Mouse (Mus musculus) CD8-positive naive resting alpha-beta T cell, adult 2 months (primary cell): ENCODE data around the gene Lrguk.

Experiments used
- DNase-seq, 2 experiments: peaks; one replicate each; pipeline ENCODE4 v3.0.0; 2022; ENCODE audit warnings: low read depth in 2 of 2, low spot score in 2 of 2

Gene Lrguk

GRCm38 (mm10) chr6:34173251-34173650 is 144.0 kb downstream of the Lrguk start:
- DNase-seq, result no peak

- DNase-seq, result no peak
Observed at GRCm38 (mm10) chr6:34174715-34175114, 145.5 kb downstream of the Lrguk start.

GRCm38 (mm10) chr6:34176111-34176863 is 147.0 kb downstream of the Lrguk start:
- peak; percentile 29 to 30 for DNase-seq

- DNase-seq, result peak; percentile 84 to 89
Observed at GRCm38 (mm10) chr6:34176864-34177247, 147.6 kb downstream of the Lrguk start, which contains the start of gene Slc35b4. Slc35b4 (minus strand) TSS chr6:34177111.

- no peak for DNase-seq
Observed at GRCm38 (mm10) chr6:34179007-34179406, 149.8 kb downstream of the Lrguk start.

DNA sequence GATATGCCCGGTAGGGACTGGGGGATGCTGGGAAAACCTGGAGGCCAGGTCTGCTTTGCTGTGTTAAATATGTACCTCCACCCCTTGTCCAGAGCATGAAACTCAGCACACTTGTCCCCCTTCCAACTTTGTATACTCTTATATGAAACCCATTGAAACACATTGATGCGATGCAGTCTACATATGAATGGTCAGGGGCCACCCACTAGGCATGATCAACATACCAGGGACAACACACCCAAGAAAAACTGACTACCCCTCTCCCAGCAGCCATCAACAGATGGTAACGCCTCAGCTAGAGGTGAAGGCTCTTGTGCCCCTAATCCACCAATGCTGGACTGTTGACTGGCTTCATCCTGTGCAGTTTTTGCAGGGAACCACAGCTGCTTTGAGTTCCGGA is 150.7 kb downstream of the Lrguk start:
- no peak for DNase-seq

- no peak for DNase-seq
Observed at GRCm38 (mm10) chr6:34181961-34182360, 152.7 kb downstream of the Lrguk start.

DNA sequence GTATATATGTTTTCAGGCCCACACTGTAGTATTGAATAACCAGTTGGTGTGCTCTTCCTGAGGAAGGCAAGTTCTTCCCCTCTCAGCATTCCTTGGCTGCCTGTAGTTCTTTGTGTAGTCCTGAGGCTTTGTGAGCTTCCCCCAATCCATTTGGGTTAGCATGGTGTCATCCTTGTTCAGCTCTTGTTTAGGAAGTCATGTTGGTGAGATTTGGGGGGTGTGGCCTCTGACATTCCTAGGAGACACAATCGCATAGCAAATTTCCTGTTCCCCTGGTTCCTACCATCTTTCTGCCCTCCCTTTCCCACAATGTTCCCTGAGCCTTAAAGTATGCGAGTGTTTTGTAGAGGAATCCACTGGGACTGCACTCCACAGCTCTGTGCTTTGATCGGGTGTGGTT is 154.1 kb downstream of the Lrguk start:
- DNase-seq, result no peak
